Mouse (Mus musculus) midbrain, embryonic 16.5 days (tissue): ENCODE data around the gene Dnajb13. TPM values are rescaled to one million over a fixed set of nuclear protein-coding genes. Genes with fewer than 3 reads are reported as not detected.

Experiments used
- ATAC-seq: fragments of 200-750 bp; cut with Nextera tagmentation; 2 replicates; pipeline ENCODE4 v1.8.0; 2017; ENCODE audit warnings: moderate TSS enrichment
- H3K27ac ChIP-seq: fragments of 300-500 bp; sonication (generic); 2 replicates; pipeline ENCODE4 v1.5.1; 2014; ENCODE audit warnings: mild to moderate bottlenecking, low read length, mixed read lengths
- H3K27me3 ChIP-seq: fragments of 300-500 bp; sonication (generic); 2 replicates; pipeline ENCODE4 v1.6.1; 2014; ENCODE audit warnings: low read depth, low read length, mixed read lengths; ENCODE audit not compliant: control insufficient read depth, insufficient read depth
- H3K36me3 ChIP-seq: fragments of 300-500 bp; sonication (generic); 2 replicates; pipeline ENCODE4 v1.6.1; 2014; ENCODE audit warnings: mild to moderate bottlenecking, low read length, moderate library complexity, mixed read lengths; ENCODE audit not compliant: control insufficient read depth, insufficient read depth
- H3K4me1 ChIP-seq: fragments of 300-500 bp; sonication (generic); 2 replicates; pipeline ENCODE4 v1.6.1; 2014; ENCODE audit warnings: mild to moderate bottlenecking, low read length, mixed read lengths; ENCODE audit not compliant: control insufficient read depth, insufficient read depth
- H3K4me2 ChIP-seq: fragments of 300-500 bp; sonication (generic); 2 replicates; pipeline ENCODE4 v1.6.1; 2014; ENCODE audit warnings: mild to moderate bottlenecking, low read length, mixed read lengths
- H3K4me3 ChIP-seq: fragments of 300-500 bp; sonication (generic); 2 replicates; pipeline ENCODE4 v1.5.1; 2014; ENCODE audit warnings: low read depth, mild to moderate bottlenecking, low read length, moderate library complexity, mixed read lengths
- H3K9ac ChIP-seq: fragments of 300-500 bp; sonication (generic); 2 replicates; pipeline ENCODE4 v1.6.1; 2014; ENCODE audit warnings: low read depth, low read length, mixed read lengths
- H3K9me3 ChIP-seq: fragments of 300-500 bp; sonication (generic); replicated peaks from 2 replicates; pipeline ENCODE4 v1.6.1; 2014; ENCODE audit warnings: mild to moderate bottlenecking, low read length, mixed read lengths; ENCODE audit not compliant: control insufficient read depth, poor library complexity, severe bottlenecking
- WGBS: fragments of 180-500 bp; shearing (Covaris S2); extraction: QIAGEN DNeasy Blood & Tissue Kit; methylation state at CpG from one replicate; pipeline ENCODE4 v1.1.7; 2014; 5-methylcytosine and 5-hydroxymethylcytosine counted together
- polyA plus RNA-seq: library from polyadenylated mRNA; unstranded; fragments of >200 nt; fragmentation: Nextera tagmentation; extraction: Ambion mirVana; gene quantifications from 2 replicates; pipeline ENCODE4 v1.2.1, GENCODE M21; 2015

Dnajb13 gene
- polyA plus RNA-seq, 1 experiment from 2014 or later: 3.9 TPM

GRCm38 (mm10) chr7:100461621-100462151, 53.1 kb downstream of the Dnajb13 start:
- Histone ChIP-seq H3K4me2 (no peak overlapping the region), H3K36me3 (peaks cover 12% of the 10 kb centered on the region), H3K4me3 (no peak overlapping the region), H3K27me3 (no peaks in the 10 kb centered on the region), H3K9me3 (no peaks in the 10 kb centered on the region), H3K27ac (no peak overlapping the region), H3K9ac (no peak overlapping the region), H3K4me1 (no peaks in the 10 kb centered on the region)
- ATAC-seq: no peak
- WGBS: 86% methylated on average over 6 of the region's 6 CpGs

DNA sequence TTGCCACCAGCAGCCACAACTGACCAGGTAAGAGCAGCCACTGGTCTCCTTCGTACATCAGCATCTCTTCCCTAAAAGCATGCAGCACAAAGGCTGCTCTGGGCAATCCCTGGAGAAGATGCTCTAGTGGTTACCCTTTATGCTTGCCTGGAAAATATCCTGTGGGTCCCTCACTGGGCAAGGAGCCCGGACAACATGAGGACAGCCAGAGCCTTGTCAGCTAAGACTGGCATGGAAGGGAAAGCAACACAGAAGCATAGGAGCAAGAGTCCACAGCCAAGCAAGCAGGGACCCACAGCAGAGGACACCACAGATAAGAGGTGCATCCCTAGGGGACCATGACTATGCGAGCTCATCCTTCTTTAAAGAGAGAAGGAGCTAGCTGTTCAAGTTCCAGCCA, 54.9 kb downstream of the Dnajb13 start:
- H3K4me3 ChIP-seq: no peak overlapping the region

GRCm38 (mm10) chr7:100458153-100458552, 56.6 kb downstream of the Dnajb13 start:
- no peaks in the 10 kb centered on the region for H3K4me1 ChIP-seq
- ATAC-seq: no peak
- no peak overlapping the region for H3K27ac ChIP-seq
- no peak overlapping the region for H3K9ac ChIP-seq
- no peaks in the 10 kb centered on the region for H3K27me3 ChIP-seq
- no peak overlapping the region for H3K4me3 ChIP-seq
- H3K4me2 ChIP-seq: no peak overlapping the region
- WGBS: 81% methylated on average over 1 of the region's 1 CpGs
- H3K9me3 ChIP-seq: no peaks in the 10 kb centered on the region
- H3K36me3 ChIP-seq: peaks cover 29% of the 10 kb centered on the region

More for the DNA sequence above, 54.9 kb downstream of the Dnajb13 start:
- H3K27ac ChIP-seq: no peak overlapping the region
- H3K9me3 ChIP-seq: no peaks in the 10 kb centered on the region
- no peak overlapping the region for H3K9ac ChIP-seq
- no peak for ATAC-seq
- H3K4me2 ChIP-seq: no peak overlapping the region
- no peaks in the 10 kb centered on the region for H3K27me3 ChIP-seq
- WGBS: 87% methylated on average over 3 of the region's 3 CpGs
- peaks cover 24% of the 10 kb centered on the region for H3K36me3 ChIP-seq
- no peaks in the 10 kb centered on the region for H3K4me1 ChIP-seq

Other genes starting within 250 kb of the Dnajb13 start
- gene P4ha3, start 229.4 kb downstream of the Dnajb13 start, polyA plus RNA-seq: 6.3 and 6.9 TPM in 2 replicates
- 16.7 and 19.5 TPM in 2 replicates for gene C2cd3, start 142.7 kb downstream of the Dnajb13 start, polyA plus RNA-seq
- gene Ppme1, start 142.7 kb downstream of the Dnajb13 start, polyA plus RNA-seq: 160 and 170 TPM in 2 replicates
- gene Ucp3, start 42.0 kb downstream of the Dnajb13 start, polyA plus RNA-seq: not detected in 2 replicates
- 59.5 and 69.5 TPM in 2 replicates for gene Ucp2, start 21.6 kb downstream of the Dnajb13 start, polyA plus RNA-seq
- 15.7 and 17.2 TPM in 2 replicates for gene Coa4, start 22.1 kb upstream of the Dnajb13 start, polyA plus RNA-seq
- 286 and 294 TPM in 2 replicates for gene Rab6a, start 92.5 kb upstream of the Dnajb13 start, polyA plus RNA-seq
- gene Mrpl48, start 93.3 kb upstream of the Dnajb13 start, polyA plus RNA-seq: 89.4 and 94.0 TPM in 2 replicates
- gene Plekhb1, start 147.5 kb upstream of the Dnajb13 start, polyA plus RNA-seq: 9.7 and 17.4 TPM in 2 replicates
- 100 and 104 TPM in 2 replicates for gene Fam168a, start 191.7 kb upstream of the Dnajb13 start, polyA plus RNA-seq